ENCODE assay signal across 8 mouse cellular contexts in genomic region chr16:31425508-31425907, GRCm38 (mm10). TPM values are rescaled to one million over a fixed set of nuclear protein-coding genes. Genes with fewer than 3 reads are reported as not detected.
DNase-seq lines count a peak whose midpoint lies in the region; ATAC-seq and TF ChIP-seq lines count a peak whose summit lies in the region.

No protein-coding gene starts in this region.

- no peak for ATAC-seq in kidney, embryonic 16.5 days (ENCODE audit: low FRiP score, low TSS enrichment)
- no peak for ATAC-seq in liver, postnatal 0 days

- H3K4me1 ChIP-seq in kidney, embryonic 16.5 days (ENCODE audit: insufficient read depth, low read length), result peaks cover 13% of the 10 kb centered on the region
- peaks cover 28% of the 10 kb centered on the region for H3K4me1 ChIP-seq in liver, postnatal 0 days (ENCODE audit: insufficient read depth)

- peaks cover 21% of the 10 kb centered on the region for H3K27me3 ChIP-seq in kidney, embryonic 16.5 days (ENCODE audit: insufficient read depth, low read length)
- H3K27me3 ChIP-seq in liver, postnatal 0 days (ENCODE audit: insufficient read depth, low read length), result peaks cover 10% of the 10 kb centered on the region

- no peak overlapping the region for H3K27ac ChIP-seq in kidney, embryonic 16.5 days (ENCODE audit: low read length)
- H3K27ac ChIP-seq in liver, postnatal 0 days (ENCODE audit: low read depth), result 0 out of 2 replicates have a peak overlapping the region, but pooled peaks have one; percentile 3

- no peak overlapping the region for H3K4me3 ChIP-seq in kidney, embryonic 16.5 days (ENCODE audit: low read length)
- no peak overlapping the region for H3K4me3 ChIP-seq in liver, postnatal 0 days (ENCODE audit: low read depth, low read length)

- peak; percentile 95 for TF ChIP-seq CTCF in liver, postnatal 0 days (IDR thresholded peaks at IDR 0.05; ENCODE audit: low read depth)

- DNase-seq in kidney, adult 18-20 months, result peak; percentile 86
- peak; percentile 70 for DNase-seq in T-cell, adult 2 months (ENCODE audit: low spot score)
- DNase-seq in cerebellum, postnatal 25 days, result peak; percentile 88 to 94
- peak; percentile 76 to 87 for DNase-seq in kidney, adult 8-10 months
- peak; percentile 87 for DNase-seq in liver, postnatal 0 days
- DNase-seq in right cerebral cortex, postnatal 36 days (ENCODE audit: low spot score in 2 of 2), result peak; percentile 41 to 43
- DNase-seq in urinary bladder, postnatal 36 days (ENCODE audit: low spot score in 2 of 2), result peak; percentile 53 to 67

- no peak overlapping the region for H3K4me2 ChIP-seq in kidney, embryonic 16.5 days (replicated peaks; ENCODE audit: low read depth, low read length)
- H3K4me2 ChIP-seq in liver, postnatal 0 days (ENCODE audit: low read depth, low read length), result peak overlapping the region; percentile 51

- H3K9me3 ChIP-seq in kidney, embryonic 16.5 days (ENCODE audit: low read length), result no peaks in the 10 kb centered on the region
- H3K9me3 ChIP-seq in liver, postnatal 0 days (ENCODE audit: low read length), result no peaks in the 10 kb centered on the region

- no peaks in the 10 kb centered on the region for H3K36me3 ChIP-seq in kidney, embryonic 16.5 days (ENCODE audit: insufficient read depth, low read length)
- no peaks in the 10 kb centered on the region for H3K36me3 ChIP-seq in liver, postnatal 0 days (replicated peaks; ENCODE audit: insufficient read depth, low read length)

- H3K9ac ChIP-seq in kidney, embryonic 16.5 days (replicated peaks; ENCODE audit: low read length), result no peak overlapping the region
- no peak overlapping the region for H3K9ac ChIP-seq in liver, postnatal 0 days (replicated peaks)

- WGBS in kidney, embryonic 16.5 days, result 2% methylated on average over 4 of the region's 4 CpGs
- WGBS in liver, postnatal 0 days (ENCODE audit: insufficient replicate concordance), result under 1% methylated on average over 4 of the region's 4 CpGs

- TF ChIP-seq EP300 in liver, postnatal 0 days (IDR thresholded peaks at IDR 0.05; ENCODE audit: low read depth), result no peak

RNA-seq across cellular contexts. Expression of gene Bdh1, which starts 3.4 kb away (rescaled TPM):
- 30.5 and 37.1 TPM in 2 replicates for polyA plus RNA-seq in kidney, embryonic 16.5 days (2015; fragmentation: Nextera tagmentation; extraction: Ambion mirVana)
- 208 and 246 TPM in 2 replicates for polyA plus RNA-seq in liver, postnatal 0 days (2015; fragmentation: Nextera tagmentation; extraction: Ambion mirVana)
